Mouse (Mus musculus) granulocyte monocyte progenitor cell, adult 5-6 weeks (primary cell): Measurements from ENCODE around the gene Tab1. TPM values are rescaled to one million over a fixed set of nuclear protein-coding genes. Genes with fewer than 3 reads are reported as not detected.

ENCODE experiments used
- ATAC-seq: replicated peaks from 2 replicates; pipeline ENCODE4 v1.8.0; 2016; ENCODE audit warnings: mild to moderate bottlenecking, moderate TSS enrichment, inconsistent platforms; ENCODE audit not compliant: poor library complexity, severe bottlenecking
- total RNA-seq, 2 experiments: library from RNA; stranded (forward) in 1 of 2; stranded (reverse) in 1 of 2; fragments of 200-712, 200-1000 nt in 1 of 2; fragments of >200 nt in 1 of 2; fragmentation: Nextera tagmentation in 1 of 2; gene quantifications; 2 replicates each; pipeline ENCODE4 v1.2.3; 2014 to 2017

Gene Tab1
- total RNA-seq, 2 experiments from 2014 or later = 21.3 to 22.3 TPM

DNA sequence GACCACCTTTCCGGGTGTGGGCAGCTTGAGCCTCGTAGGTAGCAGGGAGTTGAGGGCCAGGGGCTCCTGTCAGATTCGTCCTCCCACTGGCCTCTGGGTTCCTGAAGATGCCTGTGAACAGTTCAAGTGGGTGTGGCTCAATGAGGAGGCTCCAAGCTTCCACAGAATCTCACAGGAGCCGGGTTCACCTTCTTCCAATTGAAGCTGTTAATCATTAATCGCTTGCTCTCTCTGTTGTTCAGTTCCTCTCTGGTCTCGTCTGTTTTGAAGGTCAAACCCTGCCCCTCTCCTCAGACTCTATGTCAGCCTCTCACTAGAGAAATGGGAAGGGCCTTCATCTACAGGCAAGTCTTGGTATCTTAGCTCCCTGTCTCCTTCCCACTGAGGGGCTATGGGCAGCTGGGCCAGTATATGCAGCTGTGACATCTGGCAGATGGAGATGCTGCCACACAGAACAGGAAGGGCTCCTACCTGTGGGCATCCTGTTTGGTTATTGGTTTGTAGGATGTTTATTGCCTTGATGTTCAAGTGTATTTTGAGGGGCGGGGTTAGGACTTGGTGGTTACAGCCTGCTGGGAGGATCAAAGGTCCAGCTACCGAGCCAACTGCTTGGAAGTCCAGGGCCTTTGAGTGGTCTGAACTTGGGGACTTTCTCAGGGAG is 58.8 kb downstream of the Tab1 start:
- no peak for ATAC-seq

DNA sequence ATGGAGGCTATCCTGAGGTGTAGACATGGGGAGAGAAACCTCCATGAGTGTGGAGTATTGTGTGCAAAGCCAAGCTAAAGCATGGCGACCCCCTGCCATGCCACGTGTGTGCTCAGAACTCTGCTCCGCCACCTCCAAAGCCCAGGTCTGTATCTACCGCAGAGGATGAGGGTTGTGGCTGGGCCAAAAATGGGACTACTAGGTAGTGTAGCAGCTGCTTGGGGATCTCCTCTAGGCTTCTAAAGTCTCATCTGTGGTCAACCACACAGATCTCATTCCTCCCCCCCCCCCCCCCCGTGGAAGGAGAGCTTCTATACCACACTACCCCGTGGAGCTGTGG is 59.3 kb downstream of the Tab1 start:
- ATAC-seq = no peak

DNA sequence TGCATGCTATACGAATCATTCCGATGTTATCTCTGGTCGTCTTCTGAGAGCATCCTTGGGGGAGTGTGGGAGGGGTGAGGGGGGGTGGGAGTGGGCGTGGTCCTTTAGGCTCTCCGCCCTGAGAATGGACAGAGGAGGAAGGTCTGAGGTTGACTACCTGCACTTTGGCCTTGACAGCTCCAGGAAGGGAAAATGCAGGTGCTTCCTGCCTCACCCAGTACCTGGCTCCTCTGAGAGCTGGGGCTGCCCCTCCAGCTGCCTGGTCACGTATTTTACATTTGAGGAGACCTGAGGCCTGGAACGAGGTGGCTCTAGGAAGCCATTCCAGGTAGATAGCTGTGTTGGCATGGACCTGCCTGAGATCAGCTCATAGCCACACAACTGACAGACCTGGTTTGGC is 59.9 kb downstream of the Tab1 start:
- no peak for ATAC-seq

DNA sequence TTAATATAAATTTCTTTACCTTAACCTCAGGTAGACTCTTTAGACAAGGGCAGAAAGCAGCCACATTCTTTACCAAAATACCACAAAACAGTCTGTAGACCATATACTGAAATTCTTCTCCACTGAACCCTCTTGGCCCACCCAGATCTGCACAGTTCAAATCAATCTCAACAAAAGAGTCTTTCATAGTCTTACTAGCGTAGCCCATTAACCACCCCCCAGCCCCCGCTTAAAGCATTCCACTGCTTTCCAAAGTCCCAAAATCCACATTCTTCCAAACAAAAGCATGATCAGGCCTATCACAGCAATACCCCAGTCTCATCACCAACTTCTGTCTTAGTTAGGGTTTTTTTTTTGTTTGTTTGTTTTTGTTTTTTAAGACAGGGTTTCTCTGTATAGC is 66.6 kb downstream of the Tab1 start:
- no peak for ATAC-seq

DNA sequence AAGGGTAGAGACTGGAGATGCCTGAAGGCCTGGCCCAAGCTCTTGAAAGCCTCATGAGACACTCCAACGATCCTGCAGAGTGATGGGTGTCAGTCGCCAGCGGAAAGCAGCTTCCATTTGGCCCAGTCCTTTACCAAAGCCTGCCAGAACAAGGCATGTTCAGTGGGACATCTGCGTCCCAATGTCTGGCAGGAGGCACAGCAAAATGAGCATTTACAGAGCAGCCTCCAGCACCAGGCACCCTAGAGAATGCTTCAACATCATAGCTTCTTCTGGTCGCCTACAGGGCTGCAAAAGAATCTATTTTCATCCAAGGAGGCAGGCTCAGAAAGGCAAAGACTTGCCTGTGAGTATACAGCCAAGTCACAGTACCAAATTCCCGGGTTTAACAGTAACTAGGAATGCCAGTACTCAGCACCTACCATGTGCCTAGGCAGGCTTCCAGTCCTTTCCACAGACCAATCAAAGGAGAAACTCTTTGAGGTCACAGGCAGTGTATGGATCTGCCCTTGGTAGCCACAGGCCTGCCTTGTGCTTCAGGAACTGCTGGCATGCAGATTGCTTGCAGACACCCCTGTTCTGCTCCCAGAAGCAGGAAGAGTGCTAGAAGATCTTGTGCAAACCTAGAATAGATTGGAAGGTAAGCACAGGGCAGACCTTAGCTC is 69.3 kb downstream of the Tab1 start:
- no peak for ATAC-seq

DNA sequence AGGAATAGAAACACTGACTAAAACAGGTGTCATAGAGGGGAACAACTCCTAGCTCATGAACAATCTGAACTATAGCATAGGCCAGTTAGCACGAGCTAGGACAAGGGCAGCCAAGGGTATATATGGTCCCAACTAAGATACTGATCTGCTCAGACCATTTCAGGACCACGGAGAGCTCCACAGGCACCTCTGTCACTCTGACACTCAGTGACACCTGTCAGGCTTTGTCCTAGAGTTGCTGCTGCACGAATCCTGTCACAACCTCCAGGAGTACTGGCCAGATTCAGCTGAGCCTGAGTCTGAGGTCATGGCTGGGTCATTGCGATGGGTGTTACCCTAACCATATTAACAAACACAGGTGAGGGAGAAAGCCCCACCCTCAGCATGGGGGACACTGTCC is 70.5 kb downstream of the Tab1 start:
- peak; percentile 50; the same call in 1 of the 2 replicates for ATAC-seq

DNA sequence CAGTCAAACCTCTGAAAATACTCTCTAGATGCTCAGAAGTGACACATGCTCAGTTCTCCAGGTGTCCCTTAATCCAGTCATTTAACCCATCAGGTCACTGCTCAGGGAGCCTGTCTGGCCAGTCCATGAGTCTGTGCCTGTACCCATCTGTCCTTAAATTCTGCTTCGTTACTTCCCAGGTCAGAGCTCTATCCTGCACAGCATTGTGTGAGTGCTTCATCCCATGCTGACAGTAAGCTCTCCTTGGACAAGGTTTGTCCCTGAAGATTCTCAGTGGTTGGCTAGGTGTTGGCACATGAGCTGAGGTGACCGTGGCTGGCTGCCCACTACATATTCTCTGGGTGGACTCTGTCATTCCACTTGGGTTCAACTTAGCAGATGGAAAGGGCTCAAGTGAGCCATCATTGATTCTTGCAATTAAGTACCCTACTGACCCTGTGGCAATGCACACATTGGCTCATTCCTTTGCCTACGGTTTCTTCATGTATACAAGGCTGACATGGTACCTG is 73.2 kb downstream of the Tab1 start:
- no peak for ATAC-seq

DNA sequence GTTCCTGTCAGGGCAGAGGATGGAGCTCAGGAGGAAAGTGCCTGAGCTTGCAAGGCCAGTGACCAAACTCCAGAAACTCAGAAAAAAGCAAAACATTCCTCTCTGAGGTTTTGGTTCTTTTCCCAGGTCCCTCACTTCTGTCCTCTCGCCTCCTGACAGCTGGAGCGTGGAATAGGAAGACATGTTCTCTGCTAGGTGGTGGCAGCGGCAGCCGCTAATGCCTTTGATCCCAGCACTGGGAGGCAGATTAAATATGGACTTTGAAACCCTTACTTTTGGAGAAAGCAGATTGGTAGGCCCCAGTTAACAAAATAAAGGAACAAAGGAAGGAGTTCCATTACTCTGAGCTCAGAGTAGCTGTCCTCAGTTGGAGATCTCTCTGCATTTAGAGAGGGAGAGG is 75.5 kb downstream of the Tab1 start:
- ATAC-seq = no peak

Other genes with a start within 250 kb of the Tab1 start
- 213 and 215 TPM in 2 replicates for gene Apobec3, start 241.5 kb upstream of the Tab1 start, total RNA-seq (2014; fragmentation: Nextera tagmentation)
- 159 and 162 TPM in 2 replicates for gene Apobec3, start 241.5 kb upstream of the Tab1 start, total RNA-seq (2017)
- 3.4 and 3.7 TPM in 2 replicates for gene Cbx7, start 162.0 kb upstream of the Tab1 start, total RNA-seq (2014; fragmentation: Nextera tagmentation)
- gene Cbx7, start 162.0 kb upstream of the Tab1 start, total RNA-seq (2017) = 0.26 and 1.7 TPM in 2 replicates
- 0.30 TPM in 1 of 2 replicates, not detected in the other for gene Pdgfb, start 118.2 kb upstream of the Tab1 start, total RNA-seq (2014; fragmentation: Nextera tagmentation)
- gene Pdgfb, start 118.2 kb upstream of the Tab1 start, total RNA-seq (2017) = 0.13 and 0.26 TPM in 2 replicates
- 1.5 and 1.6 TPM in 2 replicates for gene Syngr1, start 41.8 kb upstream of the Tab1 start, total RNA-seq (2014; fragmentation: Nextera tagmentation)
- 1.6 and 4.0 TPM in 2 replicates for gene Syngr1, start 41.8 kb upstream of the Tab1 start, total RNA-seq (2017)
- gene Rpl3, start 41.3 kb upstream of the Tab1 start, total RNA-seq (2014; fragmentation: Nextera tagmentation) = 2,307 and 2,508 TPM in 2 replicates
- gene Rpl3, start 41.3 kb upstream of the Tab1 start, total RNA-seq (2017) = 3,100 and 3,113 TPM in 2 replicates
- not detected in 2 replicates for gene Mgat3, start 40.6 kb downstream of the Tab1 start, total RNA-seq (2014; fragmentation: Nextera tagmentation)
- gene Mgat3, start 40.6 kb downstream of the Tab1 start, total RNA-seq (2017) = not detected in 2 replicates
- gene Mief1, start 100.9 kb downstream of the Tab1 start, total RNA-seq (2014; fragmentation: Nextera tagmentation) = 20.3 and 31.4 TPM in 2 replicates
- gene Mief1, start 100.9 kb downstream of the Tab1 start, total RNA-seq (2017) = 19.2 and 20.8 TPM in 2 replicates
- 39.4 TPM in 1 of 2 replicates, not detected in the other for gene AC140267.1, start 102.7 kb downstream of the Tab1 start, total RNA-seq (2014; fragmentation: Nextera tagmentation)
- not detected in 2 replicates for gene AC140267.1, start 102.7 kb downstream of the Tab1 start, total RNA-seq (2017)
- 195 and 214 TPM in 2 replicates for gene Atf4, start 122.1 kb downstream of the Tab1 start, total RNA-seq (2014; fragmentation: Nextera tagmentation)
- gene Atf4, start 122.1 kb downstream of the Tab1 start, total RNA-seq (2017) = 361 and 380 TPM in 2 replicates
- 34.9 and 40.9 TPM in 2 replicates for gene Rps19bp1, start 131.2 kb downstream of the Tab1 start, total RNA-seq (2014; fragmentation: Nextera tagmentation)
- gene Rps19bp1, start 131.2 kb downstream of the Tab1 start, total RNA-seq (2017) = 32.7 and 40.0 TPM in 2 replicates
- gene Cacna1i, start 154.1 kb downstream of the Tab1 start, total RNA-seq (2014; fragmentation: Nextera tagmentation) = not detected in 2 replicates
- gene Cacna1i, start 154.1 kb downstream of the Tab1 start, total RNA-seq (2017) = not detected in 2 replicates